Mouse (Mus musculus): ENCODE measurements around the gene Denr.

The Denr gene

DNA sequence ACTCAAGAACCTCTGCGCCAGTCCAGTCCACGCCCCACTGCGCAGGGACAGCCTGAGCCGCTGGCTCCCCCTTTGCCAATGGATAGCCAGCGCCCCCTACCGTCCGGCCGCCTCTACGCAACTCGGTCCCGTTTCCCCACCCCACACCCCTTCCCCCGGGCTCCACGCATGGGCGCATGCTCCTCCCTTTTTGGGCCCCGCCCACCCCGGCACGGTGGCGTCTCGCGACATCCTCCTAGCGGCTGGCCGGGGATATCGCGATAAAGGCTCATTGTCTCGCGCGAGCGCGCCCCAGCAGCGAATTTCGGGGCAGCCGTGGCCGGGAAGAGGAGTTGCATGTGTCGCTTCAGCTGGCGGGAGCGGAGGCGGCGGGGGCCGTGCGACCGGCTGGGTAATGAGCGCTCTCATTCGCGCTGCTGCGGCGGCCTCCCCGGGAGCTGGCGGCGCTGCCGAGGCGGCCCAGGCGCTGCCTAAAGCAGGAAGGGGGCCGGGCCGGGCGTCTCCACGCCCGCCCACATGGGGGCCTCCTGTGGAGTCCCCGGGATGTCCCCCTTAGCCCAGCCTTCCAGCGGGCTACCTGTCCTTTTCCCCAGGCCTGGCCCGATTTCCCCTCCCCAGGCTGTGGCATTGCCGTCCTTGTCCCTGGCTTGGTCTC, at the start of gene Denr:
Gene Denr (plus strand): TSS at position 200 of the 655 bp plus-strand sequence.
- peak; percentile 100 for DNase-seq

DNA sequence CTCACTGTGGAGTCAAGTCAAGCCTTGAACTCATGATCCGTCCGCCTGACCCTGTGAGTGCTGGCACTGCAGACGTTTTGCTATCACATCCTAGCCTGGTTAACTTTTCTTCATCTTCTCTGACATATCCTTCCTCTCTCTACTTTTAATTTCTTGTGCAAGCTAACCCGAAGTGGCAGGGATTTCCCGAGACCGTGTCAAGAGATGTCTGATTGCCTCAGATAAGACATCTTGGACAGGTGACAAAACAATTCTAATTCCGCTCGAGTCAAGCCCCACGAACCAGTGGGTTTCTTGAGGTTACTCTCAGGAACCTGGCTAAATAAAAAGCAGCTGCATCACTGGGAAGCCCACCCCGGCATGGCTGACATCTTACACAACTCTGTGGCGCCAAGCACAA, 48.2 kb upstream of the Denr start:
- DNase-seq: no peak

DNA sequence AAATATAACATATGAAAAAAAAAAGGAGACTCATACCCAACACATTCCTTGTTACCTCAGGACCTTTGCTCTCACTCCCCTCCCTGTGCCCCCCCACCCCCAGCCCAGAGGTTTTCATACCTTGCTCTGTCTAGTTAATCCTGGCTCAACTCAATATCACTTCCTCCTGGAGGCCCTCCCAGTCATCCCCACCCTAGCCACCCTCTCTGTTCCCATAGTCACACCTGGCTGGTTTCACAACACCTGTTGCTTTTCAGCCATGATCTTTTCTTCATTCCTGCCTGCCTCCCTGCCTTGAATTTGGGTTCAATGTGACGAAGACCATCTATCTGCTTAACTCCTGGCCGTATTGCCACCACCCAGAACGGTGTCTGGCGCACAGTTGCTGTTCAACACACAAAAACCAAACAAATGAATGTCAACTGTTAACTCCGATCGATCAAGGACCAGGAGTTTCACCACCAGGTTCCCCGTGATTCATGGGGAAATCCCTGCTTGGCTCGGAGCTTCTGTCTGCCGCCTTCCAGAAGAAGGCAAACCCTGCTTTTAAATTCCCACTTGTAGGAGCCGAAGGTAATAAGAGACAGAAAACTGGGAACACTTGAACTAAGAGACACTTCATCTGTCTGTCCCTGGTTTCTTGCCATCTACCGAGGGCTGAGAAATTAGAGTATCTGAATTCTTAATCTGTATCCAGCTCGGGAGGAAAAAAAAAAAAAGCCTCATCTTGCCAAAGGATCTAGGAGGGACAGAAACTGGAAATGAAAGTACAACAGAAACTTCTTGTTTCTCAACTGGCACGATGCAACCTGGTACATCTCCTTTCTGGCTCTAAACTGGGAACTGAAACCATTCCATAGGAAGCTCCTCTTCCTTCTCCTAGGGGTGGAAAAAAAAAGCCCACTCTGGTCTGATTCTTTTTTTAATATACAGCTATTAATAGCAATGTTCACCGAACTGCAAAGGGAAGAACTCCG, 44.3 kb upstream of the Denr start:
- DNase-seq: no peak

DNA sequence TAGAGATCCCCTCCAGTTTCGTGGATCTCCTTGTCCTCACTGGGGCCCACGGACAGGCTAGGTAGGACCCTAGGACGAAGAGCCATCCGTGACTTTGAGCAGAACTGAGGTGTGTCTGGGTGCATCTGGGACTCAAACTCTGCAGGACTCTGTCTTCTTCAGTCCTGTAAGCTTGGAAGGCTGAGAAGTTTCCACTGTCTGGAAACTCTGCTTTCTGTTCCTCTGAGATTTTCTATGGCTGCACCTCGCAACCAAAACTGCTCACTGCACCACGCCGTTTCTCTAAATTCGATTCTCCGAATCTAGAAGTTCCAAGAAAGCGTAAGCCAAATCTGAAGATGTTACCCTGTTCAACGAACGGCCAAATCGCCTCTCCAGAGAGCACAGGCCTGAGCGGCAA, 43.0 kb upstream of the Denr start:
- no peak for DNase-seq

DNA sequence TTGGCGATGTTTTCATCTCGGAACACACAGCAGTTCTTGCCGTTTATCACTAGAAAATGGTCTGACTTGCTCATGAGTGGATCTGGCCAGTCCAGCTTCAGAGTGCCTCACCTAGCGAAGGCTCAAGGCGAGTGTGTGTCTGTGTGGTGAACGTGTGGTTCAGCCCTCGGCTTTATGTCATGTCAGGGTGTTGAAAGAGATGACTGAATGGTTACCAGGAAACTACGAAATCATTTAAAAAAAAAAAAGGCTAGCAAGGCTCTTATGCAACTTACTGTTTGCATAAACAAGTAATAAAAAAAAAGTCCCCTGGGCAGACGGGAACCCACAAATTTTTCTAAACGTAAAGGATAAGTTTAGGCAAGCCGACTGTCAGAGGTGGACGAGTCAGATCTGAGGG, 41.6 kb upstream of the Denr start, which contains the start of gene Hcar2:
Gene Hcar2 (minus strand): TSS at position 135 of the 400 bp plus-strand sequence.
- DNase-seq: no peak

DNA sequence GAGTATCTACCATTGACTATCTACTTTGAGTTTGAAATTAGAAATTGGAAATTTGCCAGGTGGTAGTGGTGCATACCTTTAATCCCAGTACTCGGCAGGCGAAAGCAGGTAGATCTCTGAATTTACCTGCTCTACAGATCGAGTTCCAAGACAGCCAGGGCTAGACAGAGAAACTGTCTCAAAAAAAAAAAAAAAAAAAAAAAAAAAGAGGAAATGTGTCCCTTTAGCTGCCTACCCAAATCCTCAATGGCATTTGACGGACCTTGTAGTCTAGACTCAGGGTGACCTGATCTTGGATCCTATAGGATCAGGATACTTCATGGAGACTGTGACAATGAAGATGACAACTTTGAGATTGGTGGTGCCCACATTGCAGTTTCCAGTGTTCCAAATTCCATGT, 40.5 kb upstream of the Denr start:
- DNase-seq: no peak

DNA sequence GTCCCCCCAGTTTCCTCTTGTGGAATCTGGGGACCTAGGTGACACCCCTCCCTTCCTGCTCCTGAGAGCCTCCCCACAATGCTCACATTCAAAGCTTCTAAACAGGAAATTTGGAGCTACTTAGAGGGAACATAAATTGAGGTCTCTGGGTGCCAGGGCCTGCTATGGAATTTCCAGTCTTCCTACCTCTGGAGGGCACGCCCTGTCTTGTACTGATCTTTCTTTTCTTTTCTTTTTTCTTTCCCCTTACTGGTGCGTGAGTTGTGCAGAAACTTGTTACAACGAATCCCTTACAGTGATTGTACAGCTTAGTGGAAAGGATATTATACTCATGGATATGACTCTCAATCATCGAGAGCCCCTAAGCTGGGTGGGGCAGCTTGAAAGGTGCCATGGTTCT, 37.4 kb upstream of the Denr start:
- no peak for DNase-seq

DNA sequence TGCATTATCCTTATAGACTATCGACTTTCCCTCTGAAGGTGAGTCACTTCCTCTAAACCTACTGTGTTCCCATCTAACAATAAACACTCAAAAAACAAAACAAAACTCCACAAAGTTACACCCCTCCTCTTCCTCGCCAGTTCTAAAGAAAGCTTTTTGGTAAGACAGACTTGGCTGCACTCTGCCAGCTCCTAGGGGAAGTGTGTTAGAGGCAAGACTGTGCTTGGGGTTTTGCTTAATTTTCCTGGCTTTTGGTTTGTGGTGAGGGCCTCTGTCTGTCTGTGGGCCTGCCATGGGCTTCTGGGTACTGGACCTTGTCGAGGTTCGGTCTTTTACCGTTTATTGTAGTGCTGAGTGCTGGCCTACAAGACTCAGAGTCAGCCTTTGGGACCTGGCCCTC, 32.8 kb upstream of the Denr start:
- DNase-seq: no peak

DNA sequence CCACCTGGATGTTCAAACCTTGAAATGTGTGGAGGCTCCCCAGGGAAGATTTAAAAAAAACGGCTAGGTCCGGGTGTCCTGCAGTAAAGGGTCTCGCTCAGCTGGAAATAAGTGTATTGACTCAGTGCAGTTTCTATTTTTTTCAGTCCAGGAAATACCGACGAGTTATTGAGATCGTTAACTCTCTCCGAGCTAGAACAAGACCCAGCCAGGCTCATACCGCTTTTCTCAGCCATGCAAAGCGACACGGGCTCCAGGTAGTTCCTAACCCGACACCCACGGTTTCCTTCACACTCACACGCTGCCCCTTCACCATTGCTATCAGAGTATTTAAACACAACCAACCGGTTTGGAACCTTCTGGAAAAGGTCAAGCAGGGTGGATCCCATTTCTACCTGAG, 28.9 kb upstream of the Denr start:
- DNase-seq: no peak

DNA sequence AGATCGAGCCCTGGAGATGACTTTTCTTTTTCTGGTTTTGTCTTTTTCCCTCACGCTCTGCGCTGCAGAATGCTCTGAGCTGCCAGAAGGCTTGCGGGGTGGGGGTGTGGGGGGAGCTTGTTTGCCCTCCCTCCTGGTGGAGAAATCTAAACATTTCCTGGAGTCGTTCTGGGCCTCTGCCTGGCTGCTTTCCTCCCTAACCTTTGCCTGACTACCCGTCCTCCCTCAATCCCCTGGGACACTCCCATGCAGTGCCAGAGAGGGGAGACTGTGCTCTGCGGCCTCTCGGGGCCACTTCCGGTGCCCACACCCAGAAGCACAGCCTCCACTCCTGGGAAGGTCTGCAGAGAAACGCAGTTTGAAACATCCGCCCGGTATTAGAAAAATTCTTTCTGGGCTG, 27.0 kb upstream of the Denr start, which contains the start of gene Hcar1:
Gene Hcar1 (minus strand): TSS at position 93 of the 400 bp plus-strand sequence.
- DNase-seq: no peak

DNA sequence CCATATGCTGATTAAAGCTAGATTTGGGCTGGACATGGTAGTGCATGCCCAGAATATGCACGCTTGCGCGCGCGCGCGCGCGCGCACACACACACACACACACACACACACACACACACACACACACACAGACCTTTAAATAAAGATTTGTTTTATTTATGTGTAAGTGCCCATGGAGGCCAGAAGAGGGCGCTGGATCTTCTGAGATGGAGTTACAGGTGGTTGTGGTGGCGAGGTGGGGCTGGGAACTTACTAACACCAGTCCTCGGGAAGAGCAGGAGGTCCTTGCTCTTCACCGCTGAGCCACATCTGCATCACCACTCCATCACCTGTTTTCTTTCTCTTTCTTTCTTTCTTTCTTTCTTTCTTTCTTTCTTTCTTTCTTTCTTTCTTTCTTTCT, 26.2 kb upstream of the Denr start:
- no peak for DNase-seq

DNA sequence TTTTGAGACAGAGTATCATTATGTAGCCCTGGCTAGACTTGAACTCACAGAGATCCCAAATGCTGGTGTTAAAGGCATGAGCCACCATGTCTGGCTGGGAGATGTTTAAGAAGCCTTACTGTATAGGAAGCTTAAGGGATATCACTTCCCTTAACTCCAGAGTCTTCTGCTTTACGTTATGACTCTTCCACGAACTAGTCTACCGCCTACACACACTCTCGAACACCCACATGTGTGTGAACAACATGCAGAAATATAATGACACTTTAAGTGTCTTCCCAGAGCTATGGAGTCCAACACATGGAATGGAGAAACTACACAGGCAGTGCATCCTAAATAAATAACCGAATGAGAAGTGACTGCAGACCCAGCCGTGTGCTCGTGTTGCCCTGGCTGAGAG, 23.1 kb upstream of the Denr start:
- no peak for DNase-seq

DNA sequence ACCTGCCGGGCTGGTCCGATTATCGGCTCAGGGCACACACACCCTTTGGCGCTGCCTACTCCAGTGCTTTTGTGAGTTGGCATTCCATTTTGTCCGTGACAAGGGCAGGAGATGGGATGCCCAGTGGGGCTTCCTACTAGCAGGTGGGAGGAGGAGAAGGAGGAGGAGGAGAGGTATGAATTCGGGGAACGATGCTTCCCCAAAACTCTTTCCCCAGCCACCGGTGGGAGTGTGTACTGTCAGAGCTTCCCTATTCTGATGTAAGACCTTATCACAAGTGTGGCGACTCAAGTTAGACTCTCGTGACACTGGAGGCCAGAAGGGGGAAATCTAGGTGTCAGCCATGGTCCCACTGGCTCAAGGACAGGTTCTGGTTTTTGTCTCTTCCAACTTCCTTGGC, 22.6 kb upstream of the Denr start:
- DNase-seq: no peak

DNA sequence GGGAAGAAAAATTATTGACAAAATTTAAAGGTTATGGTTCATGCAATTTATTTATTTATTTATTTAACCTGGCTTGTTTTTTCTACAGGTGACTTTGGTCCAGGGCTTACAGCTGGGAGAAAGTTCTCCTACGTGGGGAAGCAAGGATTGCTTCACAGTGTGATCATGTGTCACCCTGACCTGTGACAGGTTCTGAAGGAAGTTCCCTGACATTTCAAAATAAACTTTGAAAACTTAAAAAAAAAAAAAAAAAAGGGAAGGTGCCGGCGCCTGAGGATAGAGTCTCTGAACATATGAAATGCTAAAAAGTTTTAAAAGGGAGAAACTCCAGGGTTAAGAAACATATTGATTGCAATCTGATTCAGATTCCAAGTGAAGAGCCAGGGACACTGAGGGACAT, 20.6 kb upstream of the Denr start:
- DNase-seq: no peak

DNA sequence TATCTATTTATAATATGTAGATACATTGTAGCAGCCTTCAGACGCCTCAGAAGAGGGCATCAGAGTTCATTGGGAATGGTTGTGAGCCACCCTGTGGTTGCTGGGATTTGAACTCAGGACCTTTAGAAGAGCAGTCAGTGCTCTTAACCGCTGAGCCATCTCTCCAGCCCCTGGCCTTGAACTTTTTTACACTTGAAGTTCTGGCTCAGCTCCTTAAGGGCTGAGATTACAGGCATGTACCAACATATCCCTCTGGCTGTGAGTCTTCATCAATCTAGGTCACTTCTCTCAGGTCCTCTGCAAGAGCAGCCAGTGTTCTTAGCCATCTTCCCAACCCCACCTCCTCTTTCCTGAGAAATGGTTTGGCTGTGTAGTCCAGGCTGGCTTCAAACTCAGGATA, 16.7 kb upstream of the Denr start:
- no peak for DNase-seq

DNA sequence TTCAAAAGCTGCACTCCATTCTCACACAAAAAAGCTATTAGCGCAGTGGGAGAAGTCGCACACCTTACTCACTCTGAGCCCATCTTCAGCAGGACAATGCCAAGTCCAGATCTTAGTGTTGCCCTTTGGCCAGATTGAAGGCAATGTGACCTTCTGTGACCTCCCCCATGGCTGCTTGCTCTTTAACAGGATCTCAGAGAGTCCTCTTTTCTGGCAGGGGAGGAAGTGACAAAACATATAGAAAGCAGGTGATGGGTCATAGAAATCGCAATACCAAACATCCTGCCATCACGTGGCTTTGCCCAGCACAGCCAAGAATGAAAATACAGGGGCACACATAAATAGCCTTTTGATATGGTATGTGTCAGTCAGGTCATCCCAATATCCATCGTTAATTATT, 16.0 kb upstream of the Denr start:
- no peak for DNase-seq

DNA sequence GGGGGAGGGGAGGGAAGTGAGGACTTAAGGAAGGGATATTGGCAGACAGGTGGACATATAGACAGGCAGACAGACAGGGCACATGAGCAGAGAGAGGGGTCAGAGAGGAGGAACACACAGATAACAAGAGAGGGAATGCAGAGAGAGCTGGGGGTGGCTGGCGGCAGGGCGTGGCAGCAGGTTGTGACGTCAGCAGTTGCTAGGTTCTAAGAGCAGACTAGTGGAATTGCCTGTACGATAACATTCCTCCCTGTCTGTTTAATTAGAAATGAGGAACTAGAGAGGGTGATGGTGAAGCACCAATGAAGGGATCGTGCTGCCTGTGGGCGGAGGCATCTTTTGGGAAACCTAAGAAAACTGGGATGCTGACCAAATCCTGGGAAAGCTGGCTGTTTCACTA, 15.3 kb upstream of the Denr start:
- peak; percentile 41 for DNase-seq

DNA sequence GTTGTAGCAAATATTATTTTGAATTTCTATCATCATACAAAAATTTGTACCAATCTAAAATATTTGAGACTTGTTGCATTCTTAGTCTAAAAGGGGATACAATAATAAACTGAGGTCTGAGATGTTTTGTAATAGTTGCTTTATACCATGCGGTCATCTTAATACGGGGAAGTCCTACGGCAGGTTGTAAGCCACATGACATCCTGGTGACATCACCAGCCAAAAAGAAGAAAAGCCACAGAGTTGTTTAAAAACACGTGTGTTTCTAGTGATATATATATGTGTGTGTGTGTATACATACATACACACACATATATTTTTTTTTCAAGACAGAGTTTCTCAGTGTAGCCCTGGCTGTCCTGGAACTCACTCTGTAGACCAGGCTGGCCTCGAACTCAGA, 13.5 kb upstream of the Denr start:
- no peak for DNase-seq

DNA sequence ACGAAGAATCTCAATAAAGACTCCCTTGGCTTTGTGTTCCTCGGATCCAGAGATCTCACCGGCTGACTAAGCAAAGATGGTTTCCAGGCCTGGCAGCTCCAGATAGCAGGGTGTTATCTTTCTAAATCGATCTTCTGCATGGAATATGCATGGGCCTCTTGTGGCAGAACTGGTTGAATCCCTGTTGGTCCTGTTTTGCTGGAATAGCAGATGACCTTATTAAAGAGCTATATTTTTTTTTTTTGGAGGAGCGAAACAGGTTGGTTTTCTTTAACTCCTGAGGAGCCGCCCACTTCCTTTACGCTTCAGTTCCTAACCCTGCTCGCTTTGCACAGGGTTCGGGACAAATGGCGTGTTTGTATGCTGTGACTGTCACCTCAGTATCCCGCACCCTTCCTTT, 10.6 kb upstream of the Denr start:
- DNase-seq: no peak

DNA sequence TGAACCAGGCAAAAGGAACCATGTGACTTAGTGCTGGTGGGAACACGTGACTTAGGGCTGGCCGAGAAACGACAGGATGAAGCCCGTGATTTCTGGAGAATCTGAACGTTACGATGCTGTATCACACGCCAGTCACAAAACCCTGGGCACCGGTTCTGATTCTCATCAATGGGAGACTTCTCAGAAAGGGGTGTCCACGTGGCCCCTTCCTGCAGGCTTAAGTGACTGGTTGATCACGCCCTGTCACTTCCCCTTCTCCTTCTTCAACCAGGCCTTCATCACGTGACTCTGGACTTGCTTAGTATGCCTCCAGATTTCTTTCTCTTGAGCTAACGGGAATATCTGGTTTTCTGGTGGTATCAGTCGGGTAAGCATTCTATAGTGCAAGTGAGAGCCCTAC, 9.6 kb upstream of the Denr start:
- DNase-seq: no peak

DNA sequence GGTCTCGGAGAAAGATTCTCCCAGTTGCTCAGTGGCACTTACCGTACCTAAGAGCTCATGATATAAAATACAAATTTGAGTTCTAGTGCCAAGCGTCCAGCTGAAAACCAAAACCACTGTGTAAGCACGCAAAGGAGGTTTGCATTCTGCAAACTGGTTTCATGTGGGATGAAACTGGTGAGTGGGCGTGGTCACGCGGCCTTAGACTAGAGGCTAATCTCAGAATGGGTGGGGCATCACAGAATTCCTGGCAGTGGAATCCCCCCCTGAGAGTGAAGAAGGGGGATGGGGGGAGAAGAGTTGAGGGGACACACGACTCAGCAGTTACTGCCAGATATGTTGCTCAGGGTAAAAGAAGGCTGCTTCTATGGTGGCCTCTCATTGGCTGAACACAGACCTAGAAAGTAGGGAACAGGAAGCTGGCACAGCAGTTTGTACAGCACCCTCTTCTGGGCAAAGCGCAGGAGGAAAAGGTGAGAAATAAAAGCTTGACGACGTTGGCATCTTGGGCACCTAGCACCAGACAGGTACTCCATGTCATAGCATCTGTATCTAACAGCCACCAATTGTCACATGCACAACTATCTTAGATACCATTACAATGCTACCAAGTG, 2.8 kb upstream of the Denr start:
- no peak for DNase-seq

DNA sequence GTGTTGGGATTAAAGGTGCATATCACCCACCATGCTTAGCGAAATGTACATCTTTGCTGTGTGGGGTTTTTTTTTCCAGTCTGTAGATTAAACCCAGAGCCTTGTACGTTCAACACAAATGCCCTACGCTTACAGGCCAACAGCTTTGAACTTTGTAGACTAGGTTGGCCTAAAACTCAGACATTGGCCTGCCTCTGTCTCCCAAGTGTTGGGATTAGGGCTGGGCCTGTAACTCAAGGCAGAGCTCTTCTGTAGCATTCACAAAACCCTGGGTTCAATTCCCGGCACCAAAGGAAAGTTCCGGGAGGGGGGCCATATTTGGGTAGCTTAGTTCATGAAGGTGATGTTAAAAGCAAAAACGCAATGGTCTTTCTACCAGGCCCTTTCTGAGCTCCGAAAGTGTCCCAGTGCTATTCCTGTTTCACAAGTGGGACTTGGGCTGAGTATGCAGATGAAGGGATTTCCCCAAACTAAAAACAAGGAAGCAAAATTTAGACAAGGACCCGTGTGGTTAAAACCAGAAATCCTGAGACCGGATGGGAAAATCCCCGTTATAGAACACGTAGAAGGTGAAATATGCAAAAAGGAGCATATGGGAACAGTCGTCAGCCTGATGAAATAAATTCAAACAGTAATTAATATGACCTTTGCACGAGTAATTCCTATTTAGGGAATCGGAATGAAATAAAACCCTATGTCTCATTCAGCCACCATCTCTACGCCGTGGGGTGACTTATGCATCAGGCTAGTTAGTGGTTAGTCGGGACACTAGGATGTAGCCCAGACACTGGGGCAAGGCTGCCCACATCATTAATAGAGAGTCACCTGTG, 614 bp upstream of the Denr start:
- DNase-seq: no peak

DNA sequence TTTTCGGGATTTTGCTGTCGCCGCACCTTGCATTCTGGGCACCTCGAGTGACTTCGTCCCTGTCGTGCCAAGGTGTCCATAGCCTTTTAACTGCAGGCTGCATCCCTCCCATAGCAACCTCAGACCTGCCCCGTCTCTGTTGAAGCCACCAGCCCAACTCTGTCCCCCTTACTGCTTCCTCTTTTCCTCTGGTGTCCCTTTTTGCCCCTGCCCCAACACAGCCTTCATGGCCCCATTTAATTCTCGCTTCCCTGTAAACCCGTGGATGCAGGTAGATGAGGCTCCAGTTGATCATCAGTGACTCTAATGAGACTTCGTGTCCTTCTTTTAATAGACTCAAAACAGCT, 629 bp downstream of the Denr start:
- no peak for DNase-seq
